ENCODE assay signal across 8 mouse cellular contexts in the genomic region with DNA sequence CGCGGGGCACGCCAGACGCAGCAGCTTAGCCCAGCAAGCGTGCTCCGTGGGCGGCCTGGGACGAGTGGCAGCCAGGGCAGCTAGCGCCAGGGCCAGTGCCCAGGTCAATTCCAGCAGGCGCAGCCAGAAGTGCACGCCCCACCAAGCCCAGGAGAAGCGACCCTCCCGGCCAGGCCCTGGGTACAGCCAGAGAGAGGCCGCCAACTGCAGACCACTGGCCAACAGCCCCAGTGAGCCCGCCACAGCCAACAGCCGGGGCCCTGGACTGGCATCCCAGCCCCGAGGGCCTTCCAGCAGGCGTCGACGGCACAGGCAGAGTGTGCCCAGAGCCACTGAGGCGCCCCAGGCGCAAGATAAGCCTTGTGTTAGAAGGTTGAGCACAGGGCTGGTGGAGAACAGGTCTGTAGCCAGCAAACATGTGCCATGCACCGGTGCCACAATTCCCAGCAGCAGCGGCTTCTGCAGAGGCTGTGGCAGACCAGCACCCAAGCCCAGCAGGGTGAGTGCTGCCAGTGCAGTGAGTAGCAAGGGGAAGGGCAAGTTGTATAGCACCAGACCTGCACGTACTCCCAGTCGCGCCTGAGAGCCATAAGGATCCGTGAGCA. TPM values are rescaled to one million over a fixed set of nuclear protein-coding genes. Genes with fewer than 3 reads are reported as not detected.
DNase-seq lines count a peak whose midpoint lies in the region; ATAC-seq and TF ChIP-seq lines count a peak whose summit lies in the region.

No protein-coding gene starts in this region.

- no peak for ATAC-seq in heart, embryonic 16.5 days (replicated peaks; ENCODE audit: extremely low read depth, insufficient read depth, low FRiP score)
- 0 out of 2 replicates have a peak, but pooled peaks have one; percentile 9 for ATAC-seq in forebrain, embryonic 15.5 days (replicated peaks)
- no peak for ATAC-seq in liver, embryonic 16.5 days (ENCODE audit: low read depth)

- H3K4me1 ChIP-seq in heart, embryonic 16.5 days (ENCODE audit: control insufficient read depth, insufficient read depth, low read length), result peaks cover 10% of the 10 kb centered on the region
- H3K4me1 ChIP-seq in ES-E14 (ENCODE audit: control insufficient read depth in 2 of 2, insufficient read depth in 2 of 2, low read length in 2 of 2, poor library complexity in 1 of 2), result peaks cover 0 to 10% of the 10 kb centered on the region in 2 experiments; a peak in 1 of 4 replicates
- H3K4me1 ChIP-seq in forebrain, embryonic 15.5 days, result peaks cover 15% of the 10 kb centered on the region
- peaks cover 7% of the 10 kb centered on the region for H3K4me1 ChIP-seq in liver, embryonic 16.5 days (ENCODE audit: control insufficient read depth, low read depth, low read length)

- no peak overlapping the region for H3K27ac ChIP-seq in heart, embryonic 16.5 days (ENCODE audit: low read length)
- H3K27ac ChIP-seq in ES-E14 (ENCODE audit: insufficient read depth, low read depth, low read length, poor library complexity, severe bottlenecking), result no peak overlapping the region
- no peak overlapping the region for H3K27ac ChIP-seq in forebrain, embryonic 15.5 days (replicated peaks)
- H3K27ac ChIP-seq in liver, embryonic 16.5 days (ENCODE audit: low read length), result no peak overlapping the region

- no peaks in the 10 kb centered on the region for H3K36me3 ChIP-seq in heart, embryonic 16.5 days (ENCODE audit: control insufficient read depth, insufficient read depth)
- no peaks in the 10 kb centered on the region for H3K36me3 ChIP-seq in ES-E14 (ENCODE audit: control insufficient read depth, insufficient read depth, low read length, poor library complexity, severe bottlenecking)
- peaks cover 12% of the 10 kb centered on the region for H3K36me3 ChIP-seq in forebrain, embryonic 15.5 days
- no peaks in the 10 kb centered on the region for H3K36me3 ChIP-seq in liver, embryonic 16.5 days (ENCODE audit: control insufficient read depth, insufficient read depth)

- H3K9ac ChIP-seq in heart, embryonic 16.5 days (ENCODE audit: low read length), result peak overlapping the region; percentile 73
- peak overlapping the region; percentile 59 for H3K9ac ChIP-seq in ES-E14 (ENCODE audit: insufficient read depth, low read depth, low read length, poor library complexity, severe bottlenecking)
- H3K9ac ChIP-seq in forebrain, embryonic 15.5 days (replicated peaks), result no peak overlapping the region
- H3K9ac ChIP-seq in liver, embryonic 16.5 days (ENCODE audit: low read depth, low read length), result no peak overlapping the region

- no peaks in the 10 kb centered on the region for H3K9me3 ChIP-seq in heart, embryonic 16.5 days (replicated peaks; ENCODE audit: control insufficient read depth, low read length)
- no peaks in the 10 kb centered on the region for H3K9me3 ChIP-seq in ES-E14 (ENCODE audit: control insufficient read depth, insufficient read depth, low read depth, low read length)
- H3K9me3 ChIP-seq in forebrain, embryonic 15.5 days, result no peaks in the 10 kb centered on the region
- no peaks in the 10 kb centered on the region for H3K9me3 ChIP-seq in liver, embryonic 16.5 days (replicated peaks; ENCODE audit: control insufficient read depth, low read length)

- 26% methylated on average over 28 of the region's 28 CpGs for whole genome bisulfite sequencing in heart, embryonic 16.5 days
- 62% methylated on average over 28 of the region's 28 CpGs for WGBS in forebrain, embryonic 15.5 days
- WGBS in liver, embryonic 16.5 days (ENCODE audit: insufficient replicate concordance), result 39% methylated on average over 28 of the region's 28 CpGs

- H3K4me3 ChIP-seq in heart, embryonic 16.5 days (ENCODE audit: low read length), result peak overlapping the region; percentile 56
- H3K4me3 ChIP-seq in ES-E14 (ENCODE audit: insufficient read depth in 1 of 2, low read depth in 1 of 2, low read length in 2 of 2, poor library complexity in 1 of 2, severe bottlenecking in 1 of 2), result peak overlapping the region; percentile 49 to 68
- peak overlapping the region; percentile 42 for H3K4me3 ChIP-seq in forebrain, embryonic 15.5 days
- peak overlapping the region; percentile 52 for H3K4me3 ChIP-seq in liver, embryonic 16.5 days (ENCODE audit: low read depth, low read length)

- intact Hi-C loops in heart, postnatal 25 days (cut with DNase I), result no loop called here
- intact Hi-C loops in left cerebral cortex, postnatal 36 days (cut with DNase I), result no loop called here

- H3K4me2 ChIP-seq in heart, embryonic 16.5 days (ENCODE audit: low read depth, low read length), result peak overlapping the region; percentile 86
- peak overlapping the region; percentile 56 for H3K4me2 ChIP-seq in forebrain, embryonic 15.5 days (replicated peaks)
- peak overlapping the region; percentile 77 for H3K4me2 ChIP-seq in liver, embryonic 16.5 days (ENCODE audit: low read depth, low read length)

- peaks cover 9% of the 10 kb centered on the region for H3K27me3 ChIP-seq in heart, embryonic 16.5 days (ENCODE audit: control insufficient read depth, insufficient read depth, low read length)
- H3K27me3 ChIP-seq in forebrain, embryonic 15.5 days, result no peaks in the 10 kb centered on the region
- peaks cover 18% of the 10 kb centered on the region for H3K27me3 ChIP-seq in liver, embryonic 16.5 days (ENCODE audit: control insufficient read depth, insufficient read depth, low read depth, low read length)

- no peak for DNase-seq in heart, postnatal 25 days (ENCODE audit: low spot score)
- no peak for DNase-seq in ES-E14 (ENCODE audit: low read depth, low spot score)
- DNase-seq in spleen, postnatal 4 days (ENCODE audit: low spot score in 2 of 2), result no peak
- DNase-seq in left cerebral cortex, adult 18-20 months (ENCODE audit: low spot score in 2 of 2), result no peak
- DNase-seq in left cerebral cortex, postnatal 36 days (ENCODE audit: low spot score in 2 of 2), result no peak

- in situ Hi-C loops in ES-E14 (cut with MboI; ENCODE audit: low sequenced_read_pairs in 2 of 2, unreplicated experiment in 2 of 2), result no loop called here

TF ChIP-seq in ES-E14, 5 proteins besides CTCF, POLR2A, EP300 and RAD21:
- TF ChIP-seq ZC3H11A (IDR thresholded peaks at IDR 0.05; ENCODE audit: borderline replicate concordance, low read depth, low read length) (no peak), CHD2 (IDR thresholded peaks at IDR 0.05; ENCODE audit: low read depth, low read length) (no peak), ZNF384 (IDR thresholded peaks at IDR 0.05; ENCODE audit: low read depth, low read length) (no peak), HCFC1 (IDR thresholded peaks at IDR 0.05; ENCODE audit: borderline replicate concordance, insufficient read depth, low read length) (no peak), MAFK (IDR thresholded peaks at IDR 0.05; ENCODE audit: insufficient read depth, low read depth, low read length) (no peak)

RNA-seq across cellular contexts. Expression of a gene that starts 6.6 kb away (rescaled TPM):
- 0.26 and 0.29 TPM in 2 replicates for polyA plus RNA-seq in heart, embryonic 16.5 days (2015; fragmentation: Nextera tagmentation; extraction: Ambion mirVana)
- not detected for total RNA-seq in heart, postnatal 25 days (2021)
- total RNA-seq in ES-E14 (2012; rRNA removed), result 15.1 and 16.3 TPM in 2 replicates
- polyA plus RNA-seq in forebrain, embryonic 15.5 days (2015; fragmentation: Nextera tagmentation; extraction: Ambion mirVana), result 5.1 and 6.0 TPM in 2 replicates
- 0.05 TPM in 1 of 2 replicates, not detected in the other for polyA plus RNA-seq in liver, embryonic 16.5 days (2015; fragmentation: Nextera tagmentation; extraction: Ambion mirVana)
- total RNA-seq in left cerebral cortex, adult 18-20 months (2021), result 10 to 100 TPM; 52.8 to 54.9 TPM
- total RNA-seq in left cerebral cortex, postnatal 36 days (2021), result 10 to 100 TPM; 59.4 to 59.9 TPM

RNA-seq across cellular contexts. Expression of a gene that starts 12.1 kb away (rescaled TPM):
- 44.8 and 46.8 TPM in 2 replicates for polyA plus RNA-seq in heart, embryonic 16.5 days (2015; fragmentation: Nextera tagmentation; extraction: Ambion mirVana)
- total RNA-seq in heart, postnatal 25 days (2021), result 10 to 100 TPM; 52.2 to 55.6 TPM
- 20.8 and 29.9 TPM in 2 replicates for total RNA-seq in ES-E14 (2012; rRNA removed)
- polyA plus RNA-seq in forebrain, embryonic 15.5 days (2015; fragmentation: Nextera tagmentation; extraction: Ambion mirVana), result 63.8 and 66.7 TPM in 2 replicates
- 6.9 and 7.3 TPM in 2 replicates for polyA plus RNA-seq in liver, embryonic 16.5 days (2015; fragmentation: Nextera tagmentation; extraction: Ambion mirVana)
- total RNA-seq in left cerebral cortex, adult 18-20 months (2021), result 100 to 1,000 TPM; 112 to 116 TPM
- 100 to 1,000 TPM; 102 to 119 TPM for total RNA-seq in left cerebral cortex, postnatal 36 days (2021)

RNA-seq across cellular contexts. Expression of a gene that starts 23.9 kb away (rescaled TPM):
- polyA plus RNA-seq in heart, embryonic 16.5 days (2015; fragmentation: Nextera tagmentation; extraction: Ambion mirVana), result 15.5 and 16.1 TPM in 2 replicates
- 10 to 100 TPM in 1 of 2 experiments, 1 to 10 TPM in 1; 8.2 to 10.0 TPM for total RNA-seq in heart, postnatal 25 days (2021)
- 6.2 and 13.3 TPM in 2 replicates for total RNA-seq in ES-E14 (2012; rRNA removed)
- 1.6 and 2.4 TPM in 2 replicates for polyA plus RNA-seq in forebrain, embryonic 15.5 days (2015; fragmentation: Nextera tagmentation; extraction: Ambion mirVana)
- polyA plus RNA-seq in liver, embryonic 16.5 days (2015; fragmentation: Nextera tagmentation; extraction: Ambion mirVana), result 9.5 and 11.9 TPM in 2 replicates
- 1 to 10 TPM; 4.9 to 8.2 TPM for total RNA-seq in left cerebral cortex, adult 18-20 months (2021)
- total RNA-seq in left cerebral cortex, postnatal 36 days (2021), result 1 to 10 TPM; 4.7 to 5.3 TPM

RNA-seq across cellular contexts. Expression of a gene that starts 36.3 kb away (rescaled TPM):
- polyA plus RNA-seq in heart, embryonic 16.5 days (2015; fragmentation: Nextera tagmentation; extraction: Ambion mirVana), result 89.7 and 94.5 TPM in 2 replicates
- total RNA-seq in heart, postnatal 25 days (2021), result 10 to 100 TPM; 57.4 to 60.9 TPM
- 71.2 and 74.1 TPM in 2 replicates for total RNA-seq in ES-E14 (2012; rRNA removed)
- 94.9 and 103 TPM in 2 replicates for polyA plus RNA-seq in forebrain, embryonic 15.5 days (2015; fragmentation: Nextera tagmentation; extraction: Ambion mirVana)
- polyA plus RNA-seq in liver, embryonic 16.5 days (2015; fragmentation: Nextera tagmentation; extraction: Ambion mirVana), result 40.6 and 42.0 TPM in 2 replicates
- total RNA-seq in left cerebral cortex, adult 18-20 months (2021), result 10 to 100 TPM; 71.8 to 77.6 TPM
- 10 to 100 TPM; 71.7 to 81.1 TPM for total RNA-seq in left cerebral cortex, postnatal 36 days (2021)

RNA-seq across cellular contexts. Expression of a gene that starts 36.3 kb away (rescaled TPM):
- 8.3 and 8.4 TPM in 2 replicates for polyA plus RNA-seq in heart, embryonic 16.5 days (2015; fragmentation: Nextera tagmentation; extraction: Ambion mirVana)
- total RNA-seq in heart, postnatal 25 days (2021), result under 1 TPM; 0.26 to 0.53 TPM
- total RNA-seq in ES-E14 (2012; rRNA removed), result 34.7 and 37.5 TPM in 2 replicates
- 6.5 and 6.7 TPM in 2 replicates for polyA plus RNA-seq in forebrain, embryonic 15.5 days (2015; fragmentation: Nextera tagmentation; extraction: Ambion mirVana)
- 6.8 and 7.3 TPM in 2 replicates for polyA plus RNA-seq in liver, embryonic 16.5 days (2015; fragmentation: Nextera tagmentation; extraction: Ambion mirVana)
- 1 to 10 TPM; 1.5 to 2.2 TPM for total RNA-seq in left cerebral cortex, adult 18-20 months (2021)
- total RNA-seq in left cerebral cortex, postnatal 36 days (2021), result 1 to 10 TPM; 1.5 to 3.3 TPM

Comparison
In these comparisons a context has a peak if more than half of its experiments do, and no peak if none do; other contexts are left out.
1. H3K9ac ChIP-seq: peak in heart, embryonic 16.5 days (single experiment) and ES-E14 (single experiment); none in forebrain, embryonic 15.5 days (single experiment) and liver, embryonic 16.5 days (single experiment).
2. RNA of a gene that starts 6.6 kb away (total RNA-seq): 59.4 to 59.9 TPM in left cerebral cortex, postnatal 36 days, 52.8 to 54.9 TPM in left cerebral cortex, adult 18-20 months and 15.1 to 16.3 TPM in ES-E14; not detected in heart, postnatal 25 days; every median in the first group is over 10 times any median in the second.
3. Peak in every context shown above with its lines, with median percentiles within 50 percentile points of each other: H3K4me2 ChIP-seq and H3K4me3 ChIP-seq.